Mouse (Mus musculus) adrenal gland, adult 8-10 months (tissue): ENCODE results near the gene Gltp. TPM values are rescaled to one million over a fixed set of nuclear protein-coding genes. Genes with fewer than 3 reads are reported as not detected.
A peak's percentile ranks its signal among the peaks of the same experiment; 100 is the strongest.

Experiments
- DNase-seq: peaks from one replicate; pipeline ENCODE4 v3.0.0; 2022
- total RNA-seq, 4 experiments: library from RNA; stranded (reverse); gene quantifications; 2 replicates each; pipeline ENCODE4 v1.2.4; 2022

The Gltp gene
- total RNA-seq, 4 experiments from 2014 or later: 49.4 to 67.4 (median 55.3) TPM

DNA sequence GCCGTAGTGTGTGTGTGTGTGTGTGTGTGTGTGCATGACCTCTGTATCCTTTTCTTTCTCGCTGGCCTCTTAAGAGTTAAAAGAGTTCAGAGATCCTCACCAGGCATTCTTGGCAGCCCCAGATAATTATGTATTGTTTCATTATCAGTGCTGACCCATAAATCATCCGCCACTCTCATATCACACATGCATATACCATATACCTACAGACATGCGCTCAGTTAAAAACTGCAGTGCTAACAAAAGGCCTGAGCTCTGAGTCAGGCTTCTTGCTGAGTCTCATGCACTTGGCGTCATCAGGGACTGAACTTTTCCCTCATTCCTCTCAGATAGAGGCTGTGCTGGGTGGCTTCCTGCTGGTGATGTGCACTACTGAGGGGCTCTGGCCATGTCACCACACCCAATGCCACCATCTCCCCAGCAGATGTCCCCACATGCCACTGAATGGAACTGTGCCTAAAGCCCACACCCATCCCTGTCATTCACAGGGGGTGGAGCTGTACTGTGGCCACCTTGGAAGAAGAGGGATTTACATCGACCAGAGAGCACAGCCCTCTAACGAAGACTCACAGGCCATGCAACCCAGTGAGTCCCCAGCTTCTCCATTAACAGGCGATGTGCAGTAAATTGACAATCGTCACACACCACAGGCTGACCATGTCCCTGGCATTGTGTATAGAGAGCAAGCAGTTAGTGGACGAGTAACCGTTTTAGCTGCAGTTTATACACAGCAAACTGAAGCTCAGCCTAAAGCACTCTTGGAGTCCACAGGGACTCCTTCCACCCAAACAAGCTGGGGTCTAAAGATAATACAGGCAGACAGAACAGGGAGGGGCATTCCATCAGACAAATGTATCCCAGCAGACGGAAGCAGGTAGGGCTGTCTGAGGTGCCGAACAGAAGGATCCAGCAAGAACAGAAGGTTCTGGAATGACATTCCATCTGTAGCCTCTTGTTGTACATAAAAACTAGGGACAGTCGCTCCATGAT, 11.9 kb upstream of the Gltp start:
- DNase-seq: no peak

DNA sequence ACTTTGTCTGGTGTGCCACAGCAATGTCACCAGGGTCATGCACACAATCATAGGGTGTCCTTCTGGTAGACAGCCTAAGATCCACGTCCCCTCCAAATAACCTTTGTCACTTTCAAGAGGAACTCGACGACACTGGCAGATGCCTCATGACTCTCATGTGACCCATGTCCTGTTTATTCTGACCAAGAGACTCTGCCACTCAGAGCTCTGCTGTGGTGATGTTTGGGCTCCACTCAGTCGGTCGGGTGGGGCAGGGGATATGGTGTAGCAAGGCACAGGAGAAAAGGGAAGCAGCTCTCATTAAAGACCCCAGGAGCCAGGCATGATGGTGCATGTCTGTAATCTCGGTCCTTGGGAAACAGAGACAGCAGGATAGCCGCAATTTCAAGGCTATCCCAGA, 8.2 kb upstream of the Gltp start:
- no peak for DNase-seq

DNA sequence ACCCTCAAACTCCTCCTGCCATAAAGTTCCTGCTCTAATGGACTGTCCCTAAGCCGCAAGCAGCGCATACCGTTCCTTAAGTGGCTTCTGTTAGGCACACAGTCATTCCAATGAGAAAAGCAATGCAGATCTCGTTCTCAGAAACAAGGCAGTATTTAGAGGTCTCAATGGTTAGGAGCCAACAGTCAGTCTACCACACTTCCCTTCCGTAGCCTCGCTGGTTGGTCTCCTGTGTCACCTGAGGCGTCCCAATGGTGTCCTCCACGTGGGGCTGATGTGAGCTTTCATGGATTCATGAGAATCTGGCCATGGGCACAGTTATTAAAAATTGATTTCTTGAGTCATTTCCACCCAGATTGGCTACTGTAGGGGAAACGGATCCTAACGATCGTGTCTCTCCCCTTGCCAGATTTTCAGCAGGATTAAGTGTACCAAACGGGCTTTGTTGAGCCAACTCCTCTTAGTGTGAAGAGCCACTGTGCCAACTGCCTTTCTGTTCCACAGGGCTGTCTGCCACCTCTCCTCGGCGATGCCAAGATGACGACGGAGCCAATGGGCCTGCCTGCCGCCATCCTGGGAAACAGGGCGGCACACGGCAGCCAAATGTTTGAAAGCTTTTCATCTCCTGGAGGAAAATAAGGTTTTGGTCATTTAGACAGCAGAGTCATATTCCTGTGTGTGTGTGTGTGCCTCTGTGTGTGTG, 7.4 kb upstream of the Gltp start:
- no peak for DNase-seq

DNA sequence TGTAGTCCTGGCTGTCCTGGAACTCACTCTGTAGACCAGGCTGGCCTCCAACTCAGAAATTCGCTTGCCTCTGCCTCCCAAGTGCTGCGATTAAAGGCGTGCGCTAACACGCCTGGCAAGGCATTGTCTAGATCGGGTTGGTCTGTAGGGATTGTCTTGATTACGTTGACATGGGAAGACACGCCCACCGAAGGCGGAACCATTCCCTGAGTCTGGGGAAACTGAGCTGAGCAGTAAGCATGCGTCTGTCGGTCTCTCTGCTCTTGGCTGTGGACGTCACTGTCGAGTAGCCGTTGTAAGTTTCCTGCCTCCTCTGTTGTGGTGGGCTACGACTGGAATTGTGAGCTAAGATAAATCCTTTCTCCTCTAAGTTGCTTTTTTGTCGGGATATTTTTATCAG, 6.2 kb upstream of the Gltp start:
- no peak for DNase-seq

DNA sequence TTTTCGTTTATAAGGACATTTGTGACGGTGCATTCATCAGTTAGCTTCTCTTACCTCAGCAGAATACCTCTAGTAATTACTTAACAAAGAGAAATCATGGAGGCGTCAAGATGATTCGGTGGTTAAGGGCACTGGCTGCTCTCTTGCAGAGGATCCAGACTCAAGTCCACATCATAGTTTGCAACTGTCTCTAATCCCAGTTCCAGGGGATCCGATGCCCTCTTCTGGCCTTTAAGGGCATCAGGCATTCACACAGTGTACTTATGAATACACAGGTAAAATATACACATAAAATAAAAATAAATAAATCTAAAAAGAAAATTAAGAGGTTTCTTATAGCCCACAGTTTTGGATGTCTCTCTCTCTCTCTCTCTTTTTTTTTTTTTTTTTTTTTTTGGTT, 5.0 kb upstream of the Gltp start:
- no peak for DNase-seq

DNA sequence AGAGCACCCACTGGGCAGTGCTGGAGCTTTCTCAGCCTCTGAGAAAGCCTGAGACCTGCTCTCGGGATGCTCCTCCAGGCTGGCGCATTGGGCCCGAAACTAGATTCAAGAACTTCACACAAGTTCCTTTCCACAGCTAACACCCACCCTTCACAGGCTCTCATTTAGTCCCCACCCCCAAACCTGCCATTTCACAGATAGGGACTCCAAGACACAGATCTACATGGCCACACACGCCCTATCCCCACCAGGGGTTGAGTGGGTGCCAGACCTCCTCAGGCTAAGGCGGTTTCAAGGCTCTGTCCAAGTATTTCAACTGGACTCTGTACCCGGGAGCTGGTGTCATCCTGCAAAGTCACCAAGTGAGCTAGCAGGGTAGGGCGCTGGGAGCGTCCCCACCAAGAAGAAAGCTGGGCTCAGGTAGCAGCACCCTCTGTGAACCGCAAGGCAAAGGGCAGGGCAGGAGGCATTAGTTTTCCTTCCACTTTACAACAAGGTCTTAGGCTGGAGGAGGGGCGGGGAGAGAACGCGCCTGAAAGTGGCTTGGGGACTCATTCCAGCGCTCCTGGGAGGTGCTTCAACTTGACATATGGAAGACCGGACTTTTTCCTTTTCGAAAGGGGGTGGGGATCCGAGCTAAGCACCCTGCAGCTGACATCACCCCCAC, 951 bp downstream of the Gltp start:
- no peak for DNase-seq

DNA sequence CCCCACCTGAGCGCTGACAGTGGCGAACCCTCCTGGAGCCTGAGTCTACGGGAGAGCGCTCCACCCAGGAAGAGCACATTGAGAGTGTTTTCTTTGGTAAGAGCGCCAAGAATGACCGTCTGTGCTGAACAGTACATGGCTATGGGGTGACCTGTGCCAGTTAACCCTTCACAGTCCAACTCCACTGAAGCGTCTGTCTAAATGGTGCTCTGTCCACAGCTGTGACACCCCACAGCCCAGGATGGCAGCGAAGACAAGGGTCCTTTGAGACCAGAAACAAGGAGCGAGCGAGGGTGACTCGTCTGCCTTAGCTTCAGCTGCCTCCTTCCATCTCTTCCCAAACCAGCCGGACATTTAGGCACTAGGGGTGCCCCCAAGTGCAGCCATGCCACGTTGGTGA, 2.1 kb downstream of the Gltp start:
- no peak for DNase-seq

DNA sequence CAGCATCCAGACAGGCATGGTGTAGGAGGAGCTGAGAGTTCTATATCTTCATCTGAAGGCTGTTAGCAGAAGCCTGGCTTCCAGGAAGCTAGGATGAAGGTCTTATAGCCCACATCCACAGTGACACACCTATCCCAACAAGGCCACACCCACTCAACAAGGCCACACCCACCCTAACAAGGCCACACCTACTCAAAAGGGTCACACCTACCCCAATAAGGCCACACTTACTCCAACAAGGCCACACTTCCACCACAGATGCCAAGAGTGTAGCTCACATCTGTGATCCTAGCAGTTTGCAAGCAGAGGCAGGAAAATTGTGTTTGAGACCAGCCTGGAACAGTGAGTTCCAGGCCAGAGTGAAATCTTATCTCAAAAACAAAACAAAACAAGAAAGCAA, 2.9 kb downstream of the Gltp start:
- DNase-seq: no peak

DNA sequence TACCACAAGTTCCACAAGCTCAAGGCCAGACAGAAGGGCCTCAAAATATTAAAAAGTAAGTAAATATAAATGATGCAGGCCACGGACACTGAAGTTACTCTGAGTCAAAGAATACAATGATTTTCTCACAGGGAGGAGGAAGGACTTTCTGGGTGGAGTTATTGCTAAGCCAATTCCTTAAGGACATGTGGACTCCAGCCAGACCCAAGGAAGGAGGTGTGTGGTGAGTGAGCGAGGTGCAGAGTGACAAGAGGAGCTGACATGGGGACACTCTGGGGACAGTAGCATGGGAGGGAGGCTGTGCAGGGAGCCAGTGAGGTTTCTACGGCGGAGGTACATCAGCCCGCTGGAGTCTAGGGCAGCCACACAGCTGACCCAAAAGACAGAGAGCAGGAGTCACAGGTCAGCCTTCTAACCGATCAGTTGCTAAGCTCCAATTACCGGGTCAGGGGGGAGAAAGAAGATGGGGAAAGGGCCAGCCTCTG, 4.0 kb downstream of the Gltp start:
- no peak for DNase-seq

DNA sequence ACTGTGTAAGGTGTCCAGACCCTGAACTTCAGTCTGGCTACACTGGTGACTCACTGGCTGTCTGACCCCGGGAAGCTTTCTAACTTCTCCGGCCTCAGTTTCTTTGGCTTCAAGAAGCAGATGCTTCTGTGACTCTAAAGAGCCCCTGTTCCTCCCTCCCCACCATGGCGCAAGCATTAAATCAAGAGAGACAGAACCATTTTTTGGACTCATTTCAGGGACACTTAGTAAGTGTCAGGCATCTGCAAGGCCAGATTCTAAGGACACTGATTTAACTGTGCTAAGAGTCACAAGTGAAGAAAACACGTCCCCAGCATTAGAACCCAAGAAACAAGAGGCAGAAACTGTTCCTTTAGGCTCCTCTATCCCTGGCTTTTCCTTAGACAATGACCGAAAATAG, 4.8 kb downstream of the Gltp start:
- no peak for DNase-seq

DNA sequence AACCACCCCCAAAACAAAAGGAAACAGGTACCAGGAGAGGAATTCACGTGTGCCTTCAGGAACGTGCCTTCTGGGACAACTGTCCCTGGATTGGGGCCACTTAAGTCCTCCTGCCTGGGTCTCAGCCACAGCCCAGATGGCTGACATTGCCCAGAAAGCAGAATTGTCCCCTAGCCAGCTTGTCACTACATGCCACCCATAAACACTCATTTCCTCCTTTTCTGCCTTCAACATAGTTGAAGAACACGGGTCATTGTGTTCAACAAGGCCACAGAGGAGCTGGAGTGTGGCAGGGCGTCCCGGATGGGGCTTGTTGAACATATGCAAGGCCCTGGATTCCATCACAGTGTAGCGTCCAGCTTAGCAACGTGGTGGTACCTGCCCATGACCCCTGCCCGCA, 9.1 kb downstream of the Gltp start:
- DNase-seq: no peak

DNA sequence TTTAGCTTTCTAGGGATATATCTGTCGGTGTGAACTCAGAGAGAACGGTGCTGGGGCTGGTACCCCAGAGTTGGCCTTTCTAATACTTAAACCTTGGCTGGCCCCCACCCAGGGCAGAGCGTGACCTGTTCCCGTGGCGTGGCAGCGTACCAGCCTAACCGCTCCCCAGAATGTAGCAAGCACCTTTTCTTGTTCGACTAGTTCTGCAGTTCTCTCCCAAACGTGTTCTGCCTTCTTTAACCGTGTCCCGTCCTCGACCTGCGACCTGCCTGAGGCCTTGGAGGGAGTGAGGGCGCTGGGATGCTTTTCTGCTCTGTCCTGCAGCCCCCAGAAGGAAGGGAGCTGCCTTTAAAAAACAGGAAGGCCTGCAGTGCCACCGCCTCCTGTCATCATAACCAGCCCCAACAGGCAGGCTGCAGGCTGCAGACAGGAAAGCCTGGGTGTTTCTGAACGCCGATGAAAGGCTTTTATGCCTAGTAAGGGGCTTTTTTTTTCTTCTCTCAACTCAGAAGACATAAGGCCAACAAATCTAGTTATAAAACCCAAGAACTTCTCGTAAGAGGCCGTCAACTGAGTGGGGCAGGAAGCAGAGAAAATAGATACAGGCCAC, 10.0 kb downstream of the Gltp start:
- no peak for DNase-seq

DNA sequence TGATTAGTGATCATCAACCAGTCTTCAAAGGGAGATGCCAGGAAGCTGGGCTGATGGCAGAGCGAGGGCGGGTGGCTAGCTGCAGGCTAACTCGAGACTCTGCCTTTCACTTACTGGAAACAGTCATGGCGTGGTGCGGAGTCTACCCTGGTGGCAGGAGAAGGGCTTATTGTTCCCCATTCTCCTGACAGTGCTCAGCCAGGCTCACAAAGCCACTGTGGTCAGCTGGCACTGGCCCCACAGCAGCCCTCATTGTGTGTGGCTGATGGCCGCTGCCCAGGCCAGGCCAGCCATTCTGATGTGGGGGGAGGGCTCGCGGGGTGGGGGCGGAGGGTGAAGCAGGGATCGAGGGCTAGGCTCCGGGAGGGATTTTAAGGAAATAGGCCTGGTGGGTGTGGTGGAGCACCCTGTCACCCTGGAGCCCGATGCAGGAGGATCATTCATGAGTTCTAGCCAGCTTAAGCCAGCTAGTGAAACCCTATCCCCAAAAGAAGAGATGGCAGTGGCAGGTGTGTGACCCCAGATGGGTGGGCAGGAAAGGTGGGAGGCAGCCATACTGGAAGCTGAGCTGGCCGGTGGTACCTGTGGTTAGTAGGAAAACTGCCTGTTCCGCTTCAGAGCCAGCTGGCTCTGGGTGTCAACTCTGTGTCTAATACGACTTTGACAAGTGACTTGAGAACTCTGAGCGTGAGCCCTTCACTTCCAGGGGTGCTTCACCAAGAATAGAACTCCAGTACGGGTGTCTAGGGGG, 10.8 kb downstream of the Gltp start:
- DNase-seq: no peak

DNA sequence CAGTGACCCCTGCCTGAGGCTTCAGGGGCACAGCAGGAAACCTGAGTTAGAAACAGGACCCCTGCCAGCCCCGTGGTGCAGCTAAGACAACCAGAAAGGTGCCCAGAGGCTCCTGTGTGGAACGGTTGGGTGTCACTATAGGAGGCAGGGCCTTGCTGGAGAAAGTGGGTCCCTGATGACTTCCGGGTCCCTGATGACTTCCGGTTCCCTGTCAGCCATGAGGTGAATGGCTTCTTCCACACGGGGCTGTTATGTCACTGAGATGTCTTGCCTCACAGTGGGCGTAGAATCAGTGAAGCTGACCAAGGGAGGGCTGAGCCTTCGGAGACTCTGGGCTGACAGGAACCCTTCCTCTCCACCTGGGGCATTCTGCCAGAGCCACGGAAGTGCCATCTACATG, 16.2 kb downstream of the Gltp start:
- no peak for DNase-seq

DNA sequence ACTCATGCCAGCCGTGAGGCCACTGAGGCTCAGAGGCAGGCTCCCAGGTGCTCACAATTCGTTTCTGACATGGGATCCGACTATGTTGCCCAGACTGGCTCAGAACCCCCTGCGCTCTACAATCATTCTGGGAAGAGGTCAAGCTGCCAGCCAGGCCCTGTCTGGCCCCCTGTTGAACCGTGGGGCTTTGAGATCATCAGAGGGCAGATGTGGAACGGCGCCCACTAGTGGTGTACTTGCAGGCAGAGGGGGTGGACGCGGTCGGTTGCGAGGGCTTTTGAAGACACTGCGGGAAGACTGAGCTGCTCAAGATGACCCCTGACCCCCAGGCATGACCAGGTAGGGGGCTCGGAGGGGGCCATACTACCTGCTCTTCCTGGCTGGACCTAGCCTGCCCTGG, 17.7 kb downstream of the Gltp start:
- DNase-seq: no peak

DNA sequence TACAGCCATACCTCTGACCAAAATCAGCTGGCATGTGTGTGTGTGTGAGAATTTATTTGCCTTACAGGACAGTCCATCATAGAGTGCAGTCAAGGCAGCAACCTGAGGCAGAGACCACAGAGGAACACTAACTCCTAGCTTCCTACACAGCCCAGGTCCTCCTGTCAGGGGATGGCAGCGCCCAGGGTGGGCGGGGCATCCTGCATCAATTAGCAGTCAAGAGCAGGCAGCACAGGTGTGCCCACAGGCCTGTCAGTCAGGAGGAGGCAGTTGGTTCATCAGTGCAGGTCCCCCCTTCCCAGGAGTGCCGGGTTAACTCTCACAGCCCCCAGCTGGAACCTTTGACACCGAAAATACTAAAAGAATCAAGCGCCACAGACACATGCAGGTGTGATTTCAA, 21.8 kb downstream of the Gltp start:
- no peak for DNase-seq

DNA sequence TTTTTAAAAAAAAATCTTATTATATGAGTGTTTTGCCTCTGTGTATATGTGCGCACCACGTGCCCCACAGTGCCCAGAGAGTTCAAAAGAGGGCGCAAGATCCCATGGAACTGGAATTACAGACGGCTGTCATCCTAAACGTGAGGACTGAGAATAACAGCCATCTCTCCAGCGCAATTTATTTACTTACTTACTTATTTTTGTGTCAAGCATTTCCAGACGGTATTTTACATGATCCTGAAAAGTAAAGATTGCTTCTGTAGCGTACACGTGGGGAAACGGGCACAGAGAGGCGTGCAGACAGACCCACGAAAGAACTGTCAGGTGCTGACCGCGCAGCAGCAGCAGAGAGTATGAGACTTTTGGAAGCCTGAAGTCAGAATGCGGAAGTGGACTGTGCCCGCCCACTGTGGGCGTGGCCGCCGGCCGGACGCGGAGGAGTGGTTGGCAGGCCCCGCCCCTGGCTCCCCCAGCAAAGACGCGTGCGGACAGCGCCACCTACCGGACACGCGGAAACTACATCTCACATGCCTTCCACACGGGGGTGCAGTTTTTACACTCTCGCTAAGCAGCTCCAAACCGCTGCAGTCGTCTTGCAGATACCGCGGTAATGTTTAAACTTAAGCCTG, 23.4 kb downstream of the Gltp start:
- DNase-seq: peak; percentile 96

DNA sequence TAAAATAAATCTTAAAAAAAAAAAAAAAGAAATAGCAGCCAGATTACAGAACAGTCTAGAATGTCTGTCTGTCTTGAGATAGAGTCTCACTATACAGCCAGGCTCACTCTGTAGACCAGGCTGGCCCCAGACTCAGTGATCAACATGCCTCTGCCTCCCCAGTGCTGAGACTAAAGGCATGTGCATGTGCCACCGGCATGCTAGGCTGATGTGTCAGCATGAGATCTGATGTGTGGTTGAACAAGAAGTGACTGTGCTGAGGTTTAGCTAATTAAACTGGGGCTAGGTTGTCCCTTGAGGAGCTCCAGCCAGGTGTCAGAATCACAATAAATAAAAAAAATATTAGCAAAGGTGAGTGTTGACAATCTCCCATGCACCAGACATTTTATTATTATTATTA, 24.1 kb downstream of the Gltp start:
- DNase-seq: no peak

DNA sequence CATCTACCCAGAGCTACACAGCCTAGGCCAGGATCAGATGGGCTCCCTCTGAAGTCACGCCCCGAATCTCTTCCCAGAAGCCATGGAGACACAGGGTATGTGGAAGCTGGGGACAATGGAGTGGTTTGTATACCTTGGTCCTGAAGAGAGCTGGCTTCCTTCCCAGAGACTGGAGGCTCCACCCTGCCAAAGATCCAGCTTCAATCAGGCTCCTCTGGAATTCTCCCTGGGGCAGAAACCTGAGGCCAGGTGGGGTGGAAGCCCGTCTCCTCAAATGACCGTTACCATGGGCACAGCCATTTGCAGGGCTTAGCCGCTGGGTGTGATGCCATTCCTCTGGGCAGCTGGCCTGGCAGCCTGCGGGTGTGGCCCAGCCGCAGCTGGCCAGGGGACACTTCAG, 26.0 kb downstream of the Gltp start:
- no peak for DNase-seq

DNA sequence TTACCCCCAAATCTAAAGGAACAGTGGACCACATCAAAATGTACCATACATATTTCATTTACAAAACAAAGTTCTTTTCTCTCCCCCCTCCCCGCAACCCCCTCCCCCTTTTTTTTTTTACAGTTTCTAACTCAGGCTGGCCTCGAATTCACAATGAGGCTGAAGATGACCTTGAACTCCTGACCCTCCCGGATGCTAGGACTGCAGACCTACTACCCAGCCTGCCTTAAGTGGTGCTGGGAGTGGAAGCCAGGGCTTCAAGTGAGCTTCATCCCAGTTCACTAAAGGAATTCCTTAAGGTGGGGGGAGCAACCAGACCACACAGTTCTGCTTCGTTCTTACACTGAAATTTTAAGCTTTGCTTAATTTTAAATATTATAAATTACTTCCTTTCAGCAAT, 26.6 kb downstream of the Gltp start:
- DNase-seq: no peak

DNA sequence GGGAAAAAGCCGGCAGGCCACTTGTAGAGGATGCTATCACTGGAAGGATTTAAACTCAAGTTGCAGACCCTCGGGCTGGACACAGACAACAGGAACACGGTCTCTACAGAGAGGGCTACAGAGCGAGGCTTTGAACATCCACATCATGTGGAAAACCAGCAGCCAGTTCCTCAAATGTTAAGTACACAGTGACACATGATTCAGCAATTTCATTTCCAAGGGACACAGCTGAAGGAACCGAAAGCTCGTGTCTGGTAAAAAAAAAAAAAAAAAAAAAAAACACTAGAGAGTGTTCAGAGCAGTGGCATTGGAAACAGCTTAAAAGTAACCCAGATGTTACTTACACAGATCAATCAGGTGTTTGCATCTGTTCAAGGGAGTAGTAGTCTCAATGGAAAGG, 29.8 kb downstream of the Gltp start:
- no peak for DNase-seq

DNA sequence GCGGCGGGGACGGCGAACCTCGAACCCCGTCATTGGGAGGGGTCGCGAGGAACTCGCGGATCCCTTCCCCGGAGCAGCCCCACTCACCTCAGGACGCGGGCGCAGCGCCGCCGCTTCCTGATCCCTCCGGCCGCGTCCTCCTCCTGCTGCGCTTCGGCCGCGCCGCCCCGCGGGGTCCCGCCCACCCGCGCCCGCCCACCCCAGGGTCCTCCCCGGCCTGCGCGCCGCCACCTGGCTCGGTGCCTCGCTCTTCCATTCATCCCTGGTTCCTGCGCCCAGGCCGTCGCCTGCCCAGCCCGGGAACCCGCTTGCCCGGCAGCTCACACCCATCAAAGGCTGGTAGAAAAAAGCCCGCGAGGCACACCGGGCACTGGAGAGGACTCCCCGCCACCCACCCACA, 32.5 kb downstream of the Gltp start, which contains the start of gene Trpv4:
TSS of gene Trpv4 (minus strand) at position 167 of the 400 bp plus-strand sequence.
- no peak for DNase-seq
